ENCODE assay signal across 22 mouse cellular contexts in the genomic region with DNA sequence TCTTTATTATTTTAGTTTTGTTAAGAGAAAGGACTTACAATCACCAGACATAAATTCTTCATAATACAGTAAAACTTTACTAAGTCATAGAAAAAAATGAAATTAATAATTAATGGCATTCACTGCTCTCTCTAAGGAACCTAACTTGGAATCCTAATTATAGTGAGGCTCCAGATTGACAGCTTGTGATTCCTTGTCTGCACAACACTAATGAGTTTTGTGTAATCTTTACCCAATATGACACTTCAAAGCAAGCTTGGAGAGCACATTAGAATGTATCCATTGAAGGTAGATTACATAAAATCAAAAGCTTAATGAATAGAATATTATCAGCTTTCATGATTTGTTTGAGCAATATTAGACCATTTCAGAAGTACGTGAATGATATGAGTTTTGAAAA.
"Had no signal": no experiment of that assay in that cellular context is flagged by ENCODE, and none has a peak within 500 bp of the region (broad histone marks: within the 10 kb centered on the region; RNA-seq: fewer than 3 reads in every experiment).

No protein-coding gene starts in this region.

- H3K9me3 ChIP-seq: heart, embryonic 10.5 days; heart, embryonic 12.5 days; hindbrain, embryonic 13.5 days; hindbrain, embryonic 15.5 days; kidney, embryonic 15.5 days; limb, embryonic 13.5 days; limb, embryonic 15.5 days had no signal

- H3K27me3 ChIP-seq: heart, embryonic 12.5 days; hindbrain, embryonic 13.5 days; hindbrain, embryonic 15.5 days; kidney, embryonic 15.5 days; limb, embryonic 13.5 days; limb, embryonic 15.5 days had no signal

- H3K27ac ChIP-seq: gastrocnemius, adult 2 months; heart, embryonic 10.5 days; hindbrain, embryonic 13.5 days; hindbrain, embryonic 15.5 days; hindbrain, postnatal 0 days; kidney, embryonic 15.5 days; kidney, postnatal 0 days; limb, embryonic 13.5 days; limb, embryonic 15.5 days had no signal

- H3K4me2 ChIP-seq: heart, embryonic 12.5 days; hindbrain, embryonic 13.5 days; hindbrain, embryonic 15.5 days; kidney, embryonic 15.5 days; limb, embryonic 13.5 days; limb, embryonic 15.5 days had no signal

- DNase-seq: gastrocnemius, adult 2 months; gastrocnemius, postnatal 10 days; gastrocnemius, postnatal 25 days; heart, adult 18-20 months; heart, postnatal 10 days; kidney, adult 11 months; kidney, adult 2 months; kidney, adult 9 months; kidney, postnatal 14 days; kidney, postnatal 36 days; layer of hippocampus, adult 9-11 months; layer of hippocampus, postnatal 36 days had no signal

- H3K9ac ChIP-seq: heart, embryonic 12.5 days; hindbrain, embryonic 13.5 days; hindbrain, embryonic 15.5 days; kidney, embryonic 15.5 days; limb, embryonic 13.5 days; limb, embryonic 15.5 days had no signal

- ATAC-seq: hindbrain, postnatal 0 days; intestine, embryonic 16.5 days had no signal

- H3K4me1 ChIP-seq: heart, embryonic 10.5 days; heart, embryonic 12.5 days; hindbrain, embryonic 13.5 days; hindbrain, embryonic 15.5 days; kidney, embryonic 15.5 days; limb, embryonic 13.5 days; limb, embryonic 15.5 days had no signal

- H3K36me3 ChIP-seq: heart, embryonic 10.5 days; heart, embryonic 12.5 days; hindbrain, embryonic 13.5 days; hindbrain, embryonic 15.5 days; kidney, embryonic 15.5 days; limb, embryonic 13.5 days; limb, embryonic 15.5 days had no signal

- H3K4me3 ChIP-seq: gastrocnemius, adult 2 months; heart, embryonic 10.5 days; heart, embryonic 12.5 days; hindbrain, embryonic 13.5 days; hindbrain, embryonic 15.5 days; kidney, embryonic 15.5 days; limb, embryonic 13.5 days; limb, embryonic 15.5 days had no signal
